Mouse (Mus musculus) left cerebral cortex, adult 8-10 months (tissue): ENCODE results near the gene Ptpn5. TPM values are rescaled to one million over a fixed set of nuclear protein-coding genes. Genes with fewer than 3 reads are reported as not detected.

ENCODE experiments used
- DNase-seq, 2 experiments: peaks; one replicate each; pipeline ENCODE4 v3.0.0; 2022; ENCODE audit warnings: low spot score in 2 of 2
- total RNA-seq, 4 experiments: library from RNA; stranded (reverse); gene quantifications; 2 replicates each; pipeline ENCODE4 v1.2.4; 2022

Ptpn5 gene
- total RNA-seq: 100 to 1,000 TPM; 190 to 224 (median 202) TPM

- no peak for DNase-seq
These were observed at the start of gene Ptpn5 for GRCm38 (mm10) chr7:47133331-47133730. Gene Ptpn5, minus strand, starts transcription at chr7:47133684.

DNA sequence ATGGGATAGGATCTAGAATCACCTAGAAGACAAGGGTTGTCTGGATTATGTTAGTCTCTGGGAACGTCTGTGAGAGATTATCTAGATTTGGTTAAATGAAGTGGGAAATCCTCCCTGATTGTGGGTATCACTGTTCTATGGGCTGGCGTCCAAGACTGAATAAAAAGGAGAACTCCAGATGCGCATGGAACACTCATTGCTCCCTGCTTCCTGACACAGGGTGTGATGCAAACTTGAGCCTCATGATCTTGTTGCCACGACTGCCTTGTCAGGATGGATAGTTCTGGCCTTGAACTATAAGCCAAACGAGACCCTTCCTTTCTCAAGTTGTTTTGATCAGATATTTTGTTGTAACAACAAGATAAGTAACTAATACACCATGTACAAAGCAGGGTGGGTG is 37.3 kb upstream of the Ptpn5 start:
- DNase-seq: no peak

DNA sequence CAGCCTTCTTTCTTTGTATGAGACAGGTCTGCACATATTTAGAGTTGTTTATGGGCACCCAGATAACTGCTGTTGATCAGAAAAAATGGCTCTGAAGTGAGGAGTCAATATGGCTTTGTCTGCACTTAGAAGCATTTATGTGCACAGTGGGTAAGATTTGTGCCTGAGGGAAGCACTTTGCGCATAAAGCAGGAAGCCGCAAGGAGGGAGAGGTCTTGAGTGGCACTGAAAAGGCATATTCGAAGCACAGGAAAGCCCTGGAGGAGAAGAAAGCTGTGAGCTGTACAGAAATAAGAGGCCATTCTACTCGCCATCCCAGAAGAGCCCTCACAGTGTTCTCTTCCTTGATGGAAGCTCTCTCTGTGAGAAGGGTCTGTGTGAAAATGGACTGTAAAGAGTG is 31.5 kb upstream of the Ptpn5 start:
- no peak for DNase-seq

DNA sequence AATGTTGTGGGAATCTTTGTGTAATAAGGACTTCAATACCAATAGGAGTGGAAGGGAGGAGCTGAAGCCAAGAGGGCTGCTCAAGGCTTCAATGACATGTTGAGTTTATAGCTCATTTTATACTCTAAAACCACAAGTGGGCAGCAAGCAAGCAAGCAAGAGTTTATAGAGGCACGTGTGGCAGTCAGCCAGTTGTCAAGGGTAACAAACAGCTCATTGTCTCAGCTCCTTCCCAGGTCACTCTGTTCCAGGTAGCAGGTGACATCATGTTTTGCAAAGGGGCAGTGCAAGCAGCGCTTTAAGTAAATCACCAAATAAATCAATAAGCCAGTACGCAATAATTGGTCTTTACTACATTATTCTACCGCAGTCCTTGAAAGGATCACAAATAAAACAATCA is 29.7 kb upstream of the Ptpn5 start:
- no peak for DNase-seq

DNA sequence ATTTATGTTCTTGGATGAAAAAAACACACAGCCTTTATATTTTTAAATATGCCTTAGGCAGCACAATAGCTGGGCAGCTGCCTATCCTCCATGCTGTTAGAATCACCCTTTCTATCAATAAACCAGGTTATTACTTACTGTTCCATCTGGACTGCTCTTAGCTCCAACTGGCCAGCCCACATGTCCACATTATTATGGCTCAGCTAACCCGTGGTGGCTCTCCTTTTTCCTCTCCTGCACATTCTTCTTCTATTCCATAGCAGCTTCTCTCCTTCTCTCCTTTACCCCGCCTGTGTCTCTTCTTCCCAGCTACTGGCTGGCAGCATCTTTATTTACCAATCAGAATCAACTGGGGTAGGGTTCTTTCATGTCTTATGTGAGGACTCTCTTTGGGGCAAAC is 25.0 kb upstream of the Ptpn5 start:
- DNase-seq: no peak

GRCm38 (mm10) chr7:47157743-47158142 is 24.3 kb upstream of the Ptpn5 start:
- DNase-seq: no peak

DNA sequence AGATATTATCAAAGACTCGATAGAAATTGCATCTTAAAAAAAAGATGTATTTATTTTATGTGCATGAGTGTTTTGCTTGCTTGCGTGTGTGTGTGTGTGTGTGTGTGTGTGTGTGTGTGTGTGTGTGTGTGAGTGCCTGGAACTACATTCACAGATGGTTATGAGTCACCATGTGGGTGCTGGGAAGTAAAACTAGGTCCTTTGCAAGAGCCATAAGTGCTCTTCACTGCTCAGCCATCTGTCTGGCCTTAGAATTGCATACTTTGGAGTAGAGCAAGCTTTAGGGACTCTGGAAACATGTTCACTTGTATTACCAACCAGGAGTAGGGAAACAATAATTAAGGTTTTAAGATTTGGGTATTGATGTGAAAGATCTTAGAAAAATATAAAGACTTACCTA is 22.4 kb upstream of the Ptpn5 start:
- peak in 1 of 2 experiments; percentile 68 for DNase-seq

DNA sequence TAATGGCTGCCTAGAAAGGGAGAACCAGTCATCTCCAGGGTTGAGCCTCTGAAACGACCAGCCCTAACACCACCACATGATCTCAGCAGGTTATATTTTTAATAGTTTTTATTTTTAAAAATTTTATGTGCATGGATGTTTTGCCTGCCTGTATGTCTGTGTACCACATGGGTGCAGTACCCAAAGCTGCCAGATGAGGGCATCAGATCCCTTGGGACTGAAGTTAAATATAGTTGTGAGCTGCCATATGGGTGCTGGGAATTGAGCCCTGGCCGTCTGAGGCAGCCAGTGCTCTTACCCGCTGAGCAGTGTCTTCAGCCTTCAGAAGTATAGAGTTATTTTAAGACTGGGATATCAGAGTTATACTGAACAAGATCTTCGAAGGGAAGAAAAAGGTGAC is 21.9 kb upstream of the Ptpn5 start:
- DNase-seq: no peak

DNA sequence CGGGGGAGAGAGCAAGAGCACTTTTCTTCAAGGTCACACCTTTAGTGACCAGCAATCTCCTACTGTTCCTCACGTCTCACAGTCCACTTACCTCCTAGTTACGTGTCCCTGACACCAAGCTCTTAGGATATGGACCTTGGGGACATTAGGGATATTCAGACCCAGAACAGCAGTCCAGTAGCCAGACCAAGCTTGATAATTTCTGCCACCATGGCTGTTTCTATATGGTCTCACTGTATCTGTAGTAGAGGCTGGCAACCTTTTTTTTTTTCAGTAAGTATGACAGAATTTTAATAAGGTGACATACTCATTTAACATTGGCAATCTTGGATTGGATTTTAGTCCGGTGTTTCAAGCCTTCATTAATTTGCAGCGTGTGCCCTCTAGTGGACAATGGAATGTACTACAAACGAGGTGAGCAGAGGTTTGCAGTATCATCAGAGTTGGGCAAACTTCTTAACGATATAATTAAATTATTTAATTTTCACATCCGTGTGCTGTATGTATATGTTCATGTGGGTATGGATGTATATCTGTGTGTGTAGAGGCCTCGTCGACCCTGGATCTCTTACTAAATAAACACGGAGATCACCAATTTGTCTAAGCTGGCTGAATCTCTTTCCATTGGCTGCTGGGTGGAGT is 17.1 kb upstream of the Ptpn5 start:
- no peak for DNase-seq

DNA sequence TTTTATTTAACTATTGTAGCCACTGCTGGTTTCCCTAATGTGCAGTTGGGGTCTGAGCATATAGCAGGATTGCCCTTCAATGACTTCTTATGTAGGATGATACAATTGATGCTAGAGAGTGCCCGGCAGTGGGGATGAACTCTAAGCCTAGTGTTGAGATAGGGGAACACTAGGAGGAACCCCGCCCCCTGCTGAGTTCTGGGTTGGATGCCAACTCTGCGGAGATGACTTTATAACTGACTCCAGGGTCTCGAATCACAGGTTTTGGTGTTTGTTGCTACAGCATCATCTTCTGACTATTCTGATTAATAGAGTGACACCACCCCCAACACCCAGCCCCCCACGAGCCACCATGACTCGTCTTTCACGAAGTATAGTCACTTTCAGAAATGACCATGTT is 14.8 kb upstream of the Ptpn5 start:
- no peak for DNase-seq

GRCm38 (mm10) chr7:47146034-47146812 is 12.7 kb upstream of the Ptpn5 start:
- no peak for DNase-seq

GRCm38 (mm10) chr7:47144299-47144698 is 10.8 kb upstream of the Ptpn5 start:
- no peak for DNase-seq

- DNase-seq: no peak
These were observed 6.4 kb upstream of the Ptpn5 start for GRCm38 (mm10) chr7:47139823-47140325.

DNA sequence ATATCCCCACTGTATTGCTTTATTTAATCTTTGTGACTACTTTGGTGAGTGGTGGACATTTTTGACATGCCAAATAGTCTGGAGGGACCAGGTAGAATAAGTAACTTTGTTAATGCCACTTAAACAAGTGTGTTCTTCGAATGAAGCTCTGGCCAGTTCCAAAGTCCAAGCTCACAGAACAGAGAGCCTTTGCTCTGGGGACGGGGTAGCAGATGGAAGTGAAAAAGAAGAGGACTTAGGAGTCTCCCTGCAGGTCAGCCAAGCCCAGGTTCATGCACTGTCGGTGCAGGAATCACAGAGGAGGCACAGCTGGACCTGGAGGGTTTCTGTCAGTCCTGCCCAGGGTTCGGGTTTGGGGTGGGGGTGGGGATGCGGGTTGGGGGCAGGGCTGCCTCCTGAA is 1.1 kb upstream of the Ptpn5 start:
- DNase-seq: no peak

- DNase-seq: no peak
These were observed 588 bp downstream of the Ptpn5 start for GRCm38 (mm10) chr7:47132931-47133260.

- DNase-seq: peak; percentile 65 to 70
These were observed 1.1 kb downstream of the Ptpn5 start for GRCm38 (mm10) chr7:47132180-47132930.

DNA sequence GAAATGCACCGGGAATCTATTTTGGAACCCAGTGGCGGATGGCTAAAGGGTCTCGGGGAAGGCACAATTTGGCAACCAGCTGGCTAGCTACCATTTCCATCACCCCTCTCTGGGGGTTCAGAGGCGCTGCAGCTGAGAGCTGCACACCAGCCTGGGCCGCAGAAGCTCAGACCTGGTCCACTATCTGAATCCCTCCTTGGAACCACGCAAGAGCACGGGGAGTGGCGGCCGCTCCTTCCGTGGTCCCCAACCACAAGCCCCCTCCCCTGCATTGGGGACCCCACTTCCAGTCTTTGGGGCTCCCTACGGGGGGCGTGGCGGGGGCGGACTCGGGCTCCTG is 1.7 kb downstream of the Ptpn5 start:
- no peak for DNase-seq

DNA sequence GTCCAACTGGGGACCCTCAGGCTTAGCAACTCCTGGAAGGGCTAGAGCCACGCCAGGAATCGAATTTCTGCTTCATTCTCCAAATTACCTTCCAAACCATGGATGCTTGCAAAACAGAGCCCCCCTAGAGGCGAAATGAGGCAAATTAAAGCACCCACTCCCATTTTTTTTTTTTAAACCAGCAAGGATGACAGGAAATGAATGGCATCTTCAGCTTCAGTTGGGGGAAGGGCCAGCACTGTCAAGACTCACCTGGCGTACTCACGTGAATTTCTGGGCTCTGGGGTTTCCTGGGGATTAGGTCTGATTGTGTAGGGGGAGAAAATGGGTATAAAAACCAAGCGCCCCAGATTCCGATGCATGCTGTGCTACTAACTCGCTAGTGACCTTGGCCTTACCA is 2.2 kb downstream of the Ptpn5 start:
- no peak for DNase-seq

- DNase-seq: no peak
These were observed 11.5 kb downstream of the Ptpn5 start for GRCm38 (mm10) chr7:47122026-47122425.

DNA sequence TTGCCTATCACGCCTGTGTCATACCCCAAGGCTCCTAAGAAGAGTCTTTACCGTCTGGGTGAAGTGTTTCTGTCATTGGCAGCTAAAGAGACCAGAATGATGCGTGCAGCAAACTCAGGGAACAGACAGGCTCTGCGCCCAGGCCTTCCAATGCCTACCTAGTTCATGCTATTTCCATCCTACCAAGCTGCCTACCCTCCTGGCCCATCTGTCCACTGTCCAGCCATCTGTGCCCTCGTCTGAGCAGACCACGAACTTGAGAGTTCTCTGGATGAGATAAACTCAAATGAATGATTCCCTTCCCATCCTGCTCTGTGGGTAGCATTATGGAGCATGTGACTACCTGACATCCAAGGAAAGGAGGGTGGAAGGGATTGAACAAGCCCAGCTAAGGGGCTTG is 16.8 kb downstream of the Ptpn5 start:
- DNase-seq: no peak

GRCm38 (mm10) chr7:47115491-47115890 is 18.0 kb downstream of the Ptpn5 start:
- DNase-seq: no peak

DNA sequence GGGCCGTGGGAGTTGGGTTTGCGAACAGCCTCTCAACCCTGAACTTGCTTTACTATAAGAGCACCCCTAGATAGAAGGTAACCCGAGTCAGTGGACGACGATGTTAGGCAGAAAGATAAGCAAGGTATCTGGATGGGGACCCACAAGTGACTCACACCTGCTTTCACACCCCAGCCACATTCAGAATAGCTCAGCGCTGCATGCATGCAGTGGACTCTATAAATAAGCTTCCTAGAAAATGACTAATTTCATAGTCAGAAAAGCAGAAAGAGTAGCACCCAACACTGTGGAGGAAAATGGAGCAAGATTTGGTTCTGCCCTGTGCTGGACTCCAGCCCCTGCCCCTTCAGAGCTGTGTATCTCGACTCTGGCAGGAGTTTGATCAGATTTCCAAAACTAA is 20.1 kb downstream of the Ptpn5 start:
- DNase-seq: peak in 1 of 2 experiments; percentile 76
